Comparison of ENCODE assay signal across 19 mouse cellular contexts in the genomic region with DNA sequence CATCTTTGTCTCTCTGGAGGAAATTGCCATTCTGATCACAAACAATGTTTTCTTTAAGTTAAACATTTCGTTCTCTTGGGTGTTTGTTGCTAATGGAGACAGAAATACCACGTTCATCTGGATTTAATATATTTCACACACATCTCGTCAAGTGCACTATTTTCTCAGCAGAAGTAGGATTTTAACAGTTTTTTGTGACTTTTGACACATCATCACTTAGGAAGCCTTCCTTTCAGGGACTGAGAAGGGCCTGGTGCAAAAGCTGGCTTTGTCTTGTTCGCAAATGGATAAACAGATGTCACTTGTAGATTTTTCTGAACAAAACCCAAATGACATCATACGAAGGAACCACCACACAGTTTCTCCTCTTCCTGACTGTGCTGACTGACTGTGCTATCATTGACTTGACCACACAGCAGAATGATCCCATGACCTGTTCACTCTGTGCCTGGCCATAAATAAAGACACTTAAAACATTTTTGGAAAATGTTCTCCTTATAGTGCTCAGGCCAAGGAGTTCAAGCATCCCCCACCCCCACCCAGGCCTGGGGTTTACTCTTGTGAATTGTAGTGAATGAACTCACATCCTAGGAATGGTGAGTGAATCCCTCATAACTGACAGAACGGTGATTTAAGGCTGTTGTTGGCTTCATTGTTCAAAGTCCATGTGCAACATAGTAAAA.
DNase-seq lines count a peak whose midpoint lies in the region; ATAC-seq and TF ChIP-seq lines count a peak whose summit lies in the region.
"Had no signal": no experiment of that assay in that cellular context is flagged by ENCODE, and none has a peak within 500 bp of the region (broad histone marks: within the 10 kb centered on the region; RNA-seq: fewer than 3 reads in every experiment).

No protein-coding gene starts in this region.

- TF ChIP-seq POLR2A in brain, embryonic 14.5 days (IDR thresholded peaks at IDR 0.05; ENCODE audit: borderline replicate concordance, extremely low read depth, insufficient read depth, insufficient read length, poor library complexity, severe bottlenecking) = no peak

- no peak overlapping the region for H3K9ac ChIP-seq in forebrain, postnatal 0 days
- H3K9ac ChIP-seq in forebrain, embryonic 11.5 days (ENCODE audit: low read length) = no peak overlapping the region
- H3K9ac ChIP-seq in kidney, embryonic 16.5 days (replicated peaks; ENCODE audit: low read length) = no peak overlapping the region
- H3K9ac ChIP-seq in limb, embryonic 15.5 days = no peak overlapping the region
- H3K9ac ChIP-seq in neural tube, embryonic 15.5 days (replicated peaks) = no peak overlapping the region
- H3K9ac ChIP-seq: hindbrain, embryonic 13.5 days; liver, embryonic 13.5 days; lung, embryonic 15.5 days; midbrain, embryonic 12.5 days; neural tube, embryonic 12.5 days had no signal

- H3K4me1 ChIP-seq in forebrain, postnatal 0 days (ENCODE audit: insufficient read depth) = no peaks in the 10 kb centered on the region
- H3K4me1 ChIP-seq in forebrain, embryonic 11.5 days (replicated peaks; ENCODE audit: control insufficient read depth, insufficient read depth, low read length) = no peaks in the 10 kb centered on the region
- H3K4me1 ChIP-seq in kidney, embryonic 16.5 days (ENCODE audit: insufficient read depth, low read length) = no peaks in the 10 kb centered on the region
- peaks cover 4% of the 10 kb centered on the region; the same call in 1 of the 2 replicates for H3K4me1 ChIP-seq in limb, embryonic 15.5 days
- no peaks in the 10 kb centered on the region for H3K4me1 ChIP-seq in neural tube, embryonic 15.5 days
- H3K4me1 ChIP-seq: forebrain, embryonic 10.5 days; heart, embryonic 10.5 days; hindbrain, embryonic 13.5 days; liver, embryonic 13.5 days; lung, embryonic 15.5 days; midbrain, embryonic 12.5 days; neural tube, embryonic 12.5 days had no signal

- peak; percentile 20 for DNase-seq in forebrain, postnatal 0 days
- no peak for DNase-seq in forebrain, embryonic 11.5 days (ENCODE audit: low spot score)
- no peak for DNase-seq in kidney, postnatal 25 days
- peak; percentile 10 for DNase-seq in brain, embryonic 14.5 days (ENCODE audit: low read depth)
- DNase-seq: adrenal gland, postnatal 36 days; cerebellum, adult 8-10 months; gastrocnemius, postnatal 36 days; kidney, postnatal 14 days; liver, embryonic 13.5 days; thymus, postnatal 4 days had no signal

- 66% methylated on average over 6 of the region's 6 CpGs for WGBS in forebrain, postnatal 0 days
- 87% methylated on average over 6 of the region's 6 CpGs for WGBS in forebrain, embryonic 11.5 days
- WGBS in kidney, embryonic 16.5 days = 58% methylated on average over 6 of the region's 6 CpGs
- WGBS in limb, embryonic 15.5 days = 44% methylated on average over 6 of the region's 6 CpGs
- WGBS in neural tube, embryonic 15.5 days = 80% methylated on average over 6 of the region's 6 CpGs

- no peaks in the 10 kb centered on the region for H3K36me3 ChIP-seq in forebrain, postnatal 0 days (ENCODE audit: insufficient read depth)
- no peaks in the 10 kb centered on the region for H3K36me3 ChIP-seq in forebrain, embryonic 11.5 days (ENCODE audit: control insufficient read depth, insufficient read depth, low read length)
- no peaks in the 10 kb centered on the region for H3K36me3 ChIP-seq in kidney, embryonic 16.5 days (ENCODE audit: insufficient read depth, low read length)
- H3K36me3 ChIP-seq in limb, embryonic 15.5 days = no peaks in the 10 kb centered on the region
- H3K36me3 ChIP-seq in neural tube, embryonic 15.5 days = no peaks in the 10 kb centered on the region
- H3K36me3 ChIP-seq: forebrain, embryonic 10.5 days; heart, embryonic 10.5 days; hindbrain, embryonic 13.5 days; liver, embryonic 13.5 days; lung, embryonic 15.5 days; midbrain, embryonic 12.5 days; neural tube, embryonic 12.5 days had no signal

- TF ChIP-seq CTCF in forebrain, postnatal 0 days (IDR thresholded peaks at IDR 0.05; ENCODE audit: low read depth) = no peak
- TF ChIP-seq CTCF in brain, embryonic 14.5 days (IDR thresholded peaks at IDR 0.05; ENCODE audit: borderline replicate concordance, extremely low read depth, insufficient read depth, insufficient read length) = no peak

- no peak overlapping the region for H3K27ac ChIP-seq in forebrain, postnatal 0 days (ENCODE audit: low read depth, low read length)
- H3K27ac ChIP-seq in forebrain, embryonic 11.5 days (ENCODE audit: low read depth, low read length) = no peak overlapping the region
- H3K27ac ChIP-seq in kidney, embryonic 16.5 days (ENCODE audit: low read length) = no peak overlapping the region
- 0 out of 2 replicates have a peak overlapping the region, but pooled peaks have one; percentile 22 for H3K27ac ChIP-seq in limb, embryonic 15.5 days
- no peak overlapping the region for H3K27ac ChIP-seq in neural tube, embryonic 15.5 days (replicated peaks)
- H3K27ac ChIP-seq: forebrain, embryonic 10.5 days; heart, embryonic 10.5 days; hindbrain, embryonic 13.5 days; liver, embryonic 13.5 days; lung, embryonic 15.5 days; midbrain, embryonic 12.5 days; neural tube, embryonic 12.5 days had no signal

- no peaks in the 10 kb centered on the region for H3K27me3 ChIP-seq in forebrain, postnatal 0 days (ENCODE audit: insufficient read depth, low read length)
- no peaks in the 10 kb centered on the region for H3K27me3 ChIP-seq in forebrain, embryonic 11.5 days (ENCODE audit: control insufficient read depth, insufficient read depth, low read length)
- H3K27me3 ChIP-seq in kidney, embryonic 16.5 days (ENCODE audit: insufficient read depth, low read length) = no peaks in the 10 kb centered on the region
- H3K27me3 ChIP-seq in limb, embryonic 15.5 days = no peaks in the 10 kb centered on the region
- H3K27me3 ChIP-seq in neural tube, embryonic 15.5 days (replicated peaks) = no peaks in the 10 kb centered on the region
- H3K27me3 ChIP-seq: hindbrain, embryonic 13.5 days; liver, embryonic 13.5 days; lung, embryonic 15.5 days; midbrain, embryonic 12.5 days; neural tube, embryonic 12.5 days had no signal

- no peaks in the 10 kb centered on the region for H3K9me3 ChIP-seq in forebrain, postnatal 0 days (ENCODE audit: low read length)
- no peaks in the 10 kb centered on the region for H3K9me3 ChIP-seq in forebrain, embryonic 11.5 days (ENCODE audit: control insufficient read depth, low read length)
- no peaks in the 10 kb centered on the region for H3K9me3 ChIP-seq in kidney, embryonic 16.5 days (ENCODE audit: low read length)
- no peaks in the 10 kb centered on the region for H3K9me3 ChIP-seq in limb, embryonic 15.5 days
- no peaks in the 10 kb centered on the region for H3K9me3 ChIP-seq in neural tube, embryonic 15.5 days (replicated peaks)
- H3K9me3 ChIP-seq: forebrain, embryonic 10.5 days; heart, embryonic 10.5 days; liver, embryonic 13.5 days; lung, embryonic 15.5 days; midbrain, embryonic 12.5 days; neural tube, embryonic 12.5 days had no signal

- no peak; the same call in 1 of the 2 replicates for ATAC-seq in forebrain, postnatal 0 days
- no peak for ATAC-seq in forebrain, embryonic 11.5 days (replicated peaks; ENCODE audit: low FRiP score)
- ATAC-seq in kidney, embryonic 16.5 days (ENCODE audit: low FRiP score, low TSS enrichment) = peak; percentile 19; the same call in 1 of the 2 replicates
- ATAC-seq in limb, embryonic 15.5 days (ENCODE audit: insufficient number of reproducible peaks, low FRiP score, low TSS enrichment, low read depth) = no peak
- no peak for ATAC-seq in neural tube, embryonic 15.5 days (ENCODE audit: low FRiP score)

- no peak overlapping the region for H3K4me3 ChIP-seq in forebrain, postnatal 0 days (ENCODE audit: low read depth, low read length)
- no peak overlapping the region for H3K4me3 ChIP-seq in forebrain, embryonic 11.5 days (ENCODE audit: low read depth, low read length)
- no peak overlapping the region for H3K4me3 ChIP-seq in kidney, embryonic 16.5 days (ENCODE audit: low read length)
- H3K4me3 ChIP-seq in limb, embryonic 15.5 days = no peak overlapping the region
- no peak overlapping the region for H3K4me3 ChIP-seq in neural tube, embryonic 15.5 days (replicated peaks)
- H3K4me3 ChIP-seq: forebrain, embryonic 10.5 days; heart, embryonic 10.5 days; hindbrain, embryonic 13.5 days; liver, embryonic 13.5 days; lung, embryonic 15.5 days; midbrain, embryonic 12.5 days; neural tube, embryonic 12.5 days had no signal

- no peak overlapping the region for H3K4me2 ChIP-seq in forebrain, postnatal 0 days (ENCODE audit: low read depth)
- H3K4me2 ChIP-seq in forebrain, embryonic 11.5 days (ENCODE audit: low read depth, low read length, severe bottlenecking) = no peak overlapping the region
- H3K4me2 ChIP-seq in kidney, embryonic 16.5 days (replicated peaks; ENCODE audit: low read depth, low read length) = no peak overlapping the region
- no peak overlapping the region for H3K4me2 ChIP-seq in limb, embryonic 15.5 days
- no peak overlapping the region for H3K4me2 ChIP-seq in neural tube, embryonic 15.5 days
- H3K4me2 ChIP-seq: hindbrain, embryonic 13.5 days; liver, embryonic 13.5 days; lung, embryonic 15.5 days; midbrain, embryonic 12.5 days; neural tube, embryonic 12.5 days had no signal

Comparison
In these comparisons a context has a peak if more than half of its experiments do, and no peak if none do; other contexts are left out.
1. DNase-seq: peak in forebrain, postnatal 0 days (single experiment) and brain, embryonic 14.5 days (single experiment); none in forebrain, embryonic 11.5 days (single experiment) and kidney, postnatal 25 days (0 of 2).